Mouse (Mus musculus): ENCODE measurements around the gene Tcta. TPM values are rescaled to one million over a fixed set of nuclear protein-coding genes. Genes with fewer than 3 reads are reported as not detected.

The Tcta gene
- 17.0 TPM for polyA plus RNA-seq (2014; fragmentation: Illumina TruSeq; extraction: RNeasy Lipid Tissue Mini Kit (QIAGEN cat#74804); ENCODE audit: low read depth, low replicate concordance)

GRCm38 (mm10) chr9:108305629-108306520 is at the start of gene Tcta, which contains the start of gene Rhoa:
TSS of gene Tcta (minus strand) at chr9:108306160.
TSS of gene Rhoa (plus strand) at chr9:108306129.

GRCm38 (mm10) chr9:108347540-108348289 is 41.8 kb upstream of the Tcta start, which contains the start of gene Usp4:
TSS of gene Usp4 (plus strand) at chr9:108347853.

DNA sequence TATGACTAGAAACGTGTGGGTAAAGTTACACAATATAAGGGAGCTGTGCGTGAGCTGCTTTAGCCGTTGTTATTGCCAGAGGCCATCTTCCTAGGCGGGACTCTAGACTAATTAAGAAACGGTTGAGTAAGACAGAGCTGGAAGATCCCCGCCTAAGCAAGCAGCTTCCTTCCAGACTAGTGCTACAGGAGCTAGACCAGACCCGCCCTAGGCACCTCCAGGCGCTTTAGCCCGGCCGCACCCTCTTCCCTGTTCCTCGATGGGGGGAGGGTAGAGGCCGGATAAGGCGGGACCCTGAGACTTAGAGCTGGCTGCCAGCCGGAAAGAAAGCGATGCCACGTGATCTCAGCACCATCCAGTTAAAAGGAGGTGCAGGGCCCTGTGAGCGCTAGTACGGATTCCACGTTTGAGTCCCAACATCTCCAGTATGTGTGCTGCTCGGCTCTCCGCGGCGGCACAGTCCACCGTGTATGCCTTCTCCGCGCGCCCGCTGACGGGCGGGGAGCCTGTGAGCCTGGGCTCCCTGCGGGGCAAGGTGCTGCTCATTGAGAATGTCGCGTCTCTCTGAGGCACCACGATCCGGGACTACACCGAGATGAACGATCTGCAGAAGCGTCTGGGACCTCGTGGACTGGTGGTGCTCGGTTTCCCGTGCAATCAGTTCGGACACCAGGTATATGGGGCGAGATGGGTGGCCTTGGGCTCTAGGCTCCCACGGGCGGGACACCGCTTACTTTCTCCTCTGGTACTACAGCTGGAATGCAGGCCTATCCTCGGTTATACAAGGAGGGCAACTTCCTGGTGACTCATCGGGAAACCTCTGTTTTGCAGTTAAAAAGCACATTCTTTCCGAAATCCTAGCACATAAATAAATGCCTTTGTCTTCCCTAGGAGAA is 33.2 kb upstream of the Tcta start, which contains the start of gene Gpx1:
Gene Gpx1 (plus strand): TSS at position 18 of the 896 bp plus-strand sequence.

GRCm38 (mm10) chr9:108296453-108297355 is 9.3 kb downstream of the Tcta start, which contains the start of gene Amt:
TSS of gene Amt (plus strand) at chr9:108296853.

GRCm38 (mm10) chr9:108290016-108290750 is 15.8 kb downstream of the Tcta start, which contains the start of gene Nicn1:
TSS of gene Nicn1 (plus strand) at chr9:108290429.

DNA sequence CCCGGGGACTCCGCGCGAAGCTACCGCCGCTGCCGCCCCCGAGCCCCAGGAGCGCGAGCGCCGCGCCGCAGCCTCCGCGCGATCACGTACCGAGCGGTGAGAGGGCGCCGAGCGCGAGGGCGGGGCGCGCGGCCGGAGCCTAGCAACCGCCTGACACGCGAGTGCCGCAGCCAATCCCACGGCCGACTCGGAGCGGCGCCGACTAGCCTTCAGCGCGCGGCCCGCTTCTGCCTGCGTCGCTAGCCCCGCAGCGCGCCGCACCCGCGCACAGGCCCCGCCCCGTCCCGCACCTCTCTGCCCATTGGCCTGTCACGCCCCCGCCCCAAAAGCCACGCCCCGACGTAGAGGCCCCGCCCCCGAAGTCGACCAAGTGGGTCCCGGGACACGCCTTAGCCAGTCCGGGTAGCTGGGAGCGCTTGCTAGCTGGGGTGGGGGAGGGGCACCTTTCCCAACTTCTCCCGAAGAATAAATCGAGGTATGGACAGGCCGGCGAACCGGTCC is 42.2 kb downstream of the Tcta start, which contains the start of gene Dag1:
Gene Dag1 (minus strand): TSS at position 269 of the 501 bp plus-strand sequence.

Other genes with a start within 250 kb of the Tcta start
- not detected for gene Mst1, start 225.7 kb downstream of the Tcta start, polyA plus RNA-seq (2014; fragmentation: Illumina TruSeq; extraction: RNeasy Lipid Tissue Mini Kit (QIAGEN cat#74804); ENCODE audit: low read depth, low replicate concordance)
- gene Rnf123, start 222.8 kb downstream of the Tcta start, polyA plus RNA-seq (2014; fragmentation: Illumina TruSeq; extraction: RNeasy Lipid Tissue Mini Kit (QIAGEN cat#74804); ENCODE audit: low read depth, low replicate concordance) = 1.8 TPM
- gene Apeh, start 211.6 kb downstream of the Tcta start, polyA plus RNA-seq (2014; fragmentation: Illumina TruSeq; extraction: RNeasy Lipid Tissue Mini Kit (QIAGEN cat#74804); ENCODE audit: low read depth, low replicate concordance) = 6.3 TPM
- gene Bsn, start 115.8 kb downstream of the Tcta start, polyA plus RNA-seq (2014; fragmentation: Illumina TruSeq; extraction: RNeasy Lipid Tissue Mini Kit (QIAGEN cat#74804); ENCODE audit: low read depth, low replicate concordance) = 0.27 TPM
- 10.4 TPM for gene Dag1, start 42.2 kb downstream of the Tcta start, polyA plus RNA-seq (2014; fragmentation: Illumina TruSeq; extraction: RNeasy Lipid Tissue Mini Kit (QIAGEN cat#74804); ENCODE audit: low read depth, low replicate concordance)
- 24.1 TPM for gene Nicn1, start 15.7 kb downstream of the Tcta start, polyA plus RNA-seq (2014; fragmentation: Illumina TruSeq; extraction: RNeasy Lipid Tissue Mini Kit (QIAGEN cat#74804); ENCODE audit: low read depth, low replicate concordance)
- gene Amt, start 9.3 kb downstream of the Tcta start, polyA plus RNA-seq (2014; fragmentation: Illumina TruSeq; extraction: RNeasy Lipid Tissue Mini Kit (QIAGEN cat#74804); ENCODE audit: low read depth, low replicate concordance) = 1.4 TPM
- 114 TPM for gene Rhoa, start within 50 bp of the Tcta start, polyA plus RNA-seq (2014; fragmentation: Illumina TruSeq; extraction: RNeasy Lipid Tissue Mini Kit (QIAGEN cat#74804); ENCODE audit: low read depth, low replicate concordance)
- gene Gpx1, start 32.7 kb upstream of the Tcta start, polyA plus RNA-seq (2014; fragmentation: Illumina TruSeq; extraction: RNeasy Lipid Tissue Mini Kit (QIAGEN cat#74804); ENCODE audit: low read depth, low replicate concordance) = 1.8 TPM
- gene Usp4, start 41.7 kb upstream of the Tcta start, polyA plus RNA-seq (2014; fragmentation: Illumina TruSeq; extraction: RNeasy Lipid Tissue Mini Kit (QIAGEN cat#74804); ENCODE audit: low read depth, low replicate concordance) = 93.9 TPM
- gene 1700102P08Rik, start 86.6 kb upstream of the Tcta start, polyA plus RNA-seq (2014; fragmentation: Illumina TruSeq; extraction: RNeasy Lipid Tissue Mini Kit (QIAGEN cat#74804); ENCODE audit: low read depth, low replicate concordance) = 278 TPM
- gene Ccdc36, start 122.3 kb upstream of the Tcta start, polyA plus RNA-seq (2014; fragmentation: Illumina TruSeq; extraction: RNeasy Lipid Tissue Mini Kit (QIAGEN cat#74804); ENCODE audit: low read depth, low replicate concordance) = 8.6 TPM
- 10.4 TPM for gene BC048562, start 130.3 kb upstream of the Tcta start, polyA plus RNA-seq (2014; fragmentation: Illumina TruSeq; extraction: RNeasy Lipid Tissue Mini Kit (QIAGEN cat#74804); ENCODE audit: low read depth, low replicate concordance)
- gene Ccdc71, start 154.4 kb upstream of the Tcta start, polyA plus RNA-seq (2014; fragmentation: Illumina TruSeq; extraction: RNeasy Lipid Tissue Mini Kit (QIAGEN cat#74804); ENCODE audit: low read depth, low replicate concordance) = 3.0 TPM
- 1.3 TPM for gene Klhdc8b, start 155.4 kb upstream of the Tcta start, polyA plus RNA-seq (2014; fragmentation: Illumina TruSeq; extraction: RNeasy Lipid Tissue Mini Kit (QIAGEN cat#74804); ENCODE audit: low read depth, low replicate concordance)
- 2.0 TPM for gene Lamb2, start 173.6 kb upstream of the Tcta start, polyA plus RNA-seq (2014; fragmentation: Illumina TruSeq; extraction: RNeasy Lipid Tissue Mini Kit (QIAGEN cat#74804); ENCODE audit: low read depth, low replicate concordance)
- 14.4 TPM for gene Usp19, start 184.4 kb upstream of the Tcta start, polyA plus RNA-seq (2014; fragmentation: Illumina TruSeq; extraction: RNeasy Lipid Tissue Mini Kit (QIAGEN cat#74804); ENCODE audit: low read depth, low replicate concordance)
- 74.8 TPM for gene Qars, start 201.5 kb upstream of the Tcta start, polyA plus RNA-seq (2014; fragmentation: Illumina TruSeq; extraction: RNeasy Lipid Tissue Mini Kit (QIAGEN cat#74804); ENCODE audit: low read depth, low replicate concordance)
- 151 TPM for gene Qrich1, start 210.6 kb upstream of the Tcta start, polyA plus RNA-seq (2014; fragmentation: Illumina TruSeq; extraction: RNeasy Lipid Tissue Mini Kit (QIAGEN cat#74804); ENCODE audit: low read depth, low replicate concordance)

All from testis, adult 10 weeks (tissue).